ENCODE assay signal across 8 mouse cellular contexts in the genomic region with DNA sequence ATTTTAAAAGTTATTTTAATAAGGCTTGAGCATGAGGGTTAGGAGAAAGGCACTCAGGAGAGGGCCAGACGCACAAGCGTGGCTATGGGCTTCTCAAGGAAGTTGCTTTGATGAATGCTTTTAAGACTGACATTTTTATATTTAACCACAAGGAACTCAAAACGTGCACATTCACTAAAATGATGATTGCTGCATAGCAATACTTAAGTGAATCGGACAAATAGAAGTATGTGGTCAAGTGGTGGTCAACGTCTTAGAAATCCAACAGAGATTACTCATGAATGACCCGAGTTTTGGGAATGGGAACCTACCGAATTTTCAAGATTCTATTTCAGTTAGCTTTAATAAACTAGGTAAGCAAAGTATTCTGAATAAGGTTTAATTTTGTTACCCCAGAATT. TPM values are rescaled to one million over a fixed set of nuclear protein-coding genes. Genes with fewer than 3 reads are reported as not detected.
A peak's percentile ranks its signal among the peaks of the same experiment; 100 is the strongest.
DNase-seq lines count a peak whose midpoint lies in the region; ATAC-seq lines count a peak whose summit lies in the region.

No protein-coding gene starts in this region.

- no peaks in the 10 kb centered on the region for H3K27me3 ChIP-seq in kidney, embryonic 14.5 days (ENCODE audit: control insufficient read depth, insufficient read depth, low read length)
- H3K27me3 ChIP-seq in hindbrain, embryonic 13.5 days: no peaks in the 10 kb centered on the region
- H3K27me3 ChIP-seq in midbrain, embryonic 14.5 days (ENCODE audit: control insufficient read depth, insufficient read depth, low read length): no peaks in the 10 kb centered on the region

- peak overlapping the region; percentile 79 for H3K4me3 ChIP-seq in kidney, embryonic 14.5 days (ENCODE audit: low read length)
- peak overlapping the region; percentile 76 for H3K4me3 ChIP-seq in hindbrain, embryonic 13.5 days
- H3K4me3 ChIP-seq in midbrain, embryonic 14.5 days (replicated peaks; ENCODE audit: low read depth, low read length): peak overlapping the region; percentile 76

- no peaks in the 10 kb centered on the region for H3K9me3 ChIP-seq in kidney, embryonic 14.5 days (ENCODE audit: control insufficient read depth, low read length)
- no peaks in the 10 kb centered on the region for H3K9me3 ChIP-seq in hindbrain, embryonic 13.5 days
- H3K9me3 ChIP-seq in midbrain, embryonic 14.5 days (ENCODE audit: control insufficient read depth, low read length): no peaks in the 10 kb centered on the region

- 43% methylated on average over 7 of the region's 7 CpGs for WGBS in kidney, embryonic 14.5 days
- WGBS in hindbrain, embryonic 13.5 days: 55% methylated on average over 7 of the region's 7 CpGs
- WGBS in midbrain, embryonic 14.5 days: 53% methylated on average over 7 of the region's 7 CpGs

- H3K36me3 ChIP-seq in kidney, embryonic 14.5 days (ENCODE audit: control insufficient read depth, insufficient read depth, low read length): peaks cover 18% of the 10 kb centered on the region
- peaks cover 15% of the 10 kb centered on the region for H3K36me3 ChIP-seq in hindbrain, embryonic 13.5 days
- H3K36me3 ChIP-seq in midbrain, embryonic 14.5 days (ENCODE audit: control insufficient read depth, insufficient read depth, low read length): peaks cover 14% of the 10 kb centered on the region

- H3K9ac ChIP-seq in kidney, embryonic 14.5 days (ENCODE audit: low read depth, low read length): peak overlapping the region; percentile 44; the same call in 1 of the 2 replicates
- H3K9ac ChIP-seq in hindbrain, embryonic 13.5 days: no peak overlapping the region
- no peak overlapping the region for H3K9ac ChIP-seq in midbrain, embryonic 14.5 days (replicated peaks; ENCODE audit: low read length)

- no peak for DNase-seq in kidney, adult 9 months
- DNase-seq in R1 (ENCODE audit: low read depth, low spot score): peak; percentile 5
- peak; percentile 4 for DNase-seq in midbrain, embryonic 14.5 days
- no peak for DNase-seq in gastrocnemius, postnatal 25 days
- DNase-seq in urinary bladder, adult 2 months (ENCODE audit: low spot score): no peak
- no peak for DNase-seq in kidney, postnatal 10 days

- peak overlapping the region; percentile 59 for H3K4me2 ChIP-seq in kidney, embryonic 14.5 days (replicated peaks; ENCODE audit: low read depth, low read length)
- peak overlapping the region; percentile 66 for H3K4me2 ChIP-seq in hindbrain, embryonic 13.5 days
- peak overlapping the region; percentile 74 for H3K4me2 ChIP-seq in midbrain, embryonic 14.5 days (ENCODE audit: low read length)

- no peak overlapping the region for H3K27ac ChIP-seq in kidney, embryonic 14.5 days (ENCODE audit: low read depth, low read length)
- H3K27ac ChIP-seq in hindbrain, embryonic 13.5 days: no peak overlapping the region
- H3K27ac ChIP-seq in midbrain, embryonic 14.5 days (replicated peaks; ENCODE audit: low read depth, low read length): no peak overlapping the region

- ATAC-seq in kidney, embryonic 14.5 days (ENCODE audit: low FRiP score, low TSS enrichment): no peak
- ATAC-seq in hindbrain, embryonic 13.5 days (ENCODE audit: low FRiP score): no peak
- ATAC-seq in midbrain, embryonic 14.5 days (ENCODE audit: low FRiP score, low TSS enrichment): no peak

- H3K4me1 ChIP-seq in kidney, embryonic 14.5 days (ENCODE audit: control insufficient read depth, insufficient read depth, low read length): no peaks in the 10 kb centered on the region
- H3K4me1 ChIP-seq in hindbrain, embryonic 13.5 days (replicated peaks): peaks cover 11% of the 10 kb centered on the region
- peaks cover 5% of the 10 kb centered on the region; the same call in 1 of the 2 replicates for H3K4me1 ChIP-seq in midbrain, embryonic 14.5 days (ENCODE audit: control insufficient read depth, insufficient read depth, low read length)

RNA-seq across cellular contexts. Expression of gene Zkscan8, which starts 0.8 kb away (rescaled TPM):
- polyA plus RNA-seq in kidney, embryonic 14.5 days (2014; fragmentation: Nextera tagmentation; extraction: Ambion mirVana): 7.3 and 11.8 TPM in 2 replicates
- 5.8 and 6.6 TPM in 2 replicates for polyA plus RNA-seq in hindbrain, embryonic 13.5 days (2015; fragmentation: Nextera tagmentation; extraction: Ambion mirVana)
- polyA plus RNA-seq in midbrain, embryonic 14.5 days (2014; fragmentation: Nextera tagmentation; extraction: Ambion mirVana): 6.1 and 10.9 TPM in 2 replicates
- 1 to 10 TPM; 3.8 to 5.4 TPM for total RNA-seq in gastrocnemius, postnatal 25 days (2021)
- 8.4 and 8.6 TPM in 2 replicates for polyA plus RNA-seq in urinary bladder, adult 2 months (2012; rRNA removed)

RNA-seq across cellular contexts. Expression of gene Olfr1366, which starts 12.5 kb away (rescaled TPM):
- polyA plus RNA-seq in kidney, embryonic 14.5 days (2014; fragmentation: Nextera tagmentation; extraction: Ambion mirVana): 0.18 and 0.20 TPM in 2 replicates
- 0.12 and 0.16 TPM in 2 replicates for polyA plus RNA-seq in hindbrain, embryonic 13.5 days (2015; fragmentation: Nextera tagmentation; extraction: Ambion mirVana)
- 0.07 and 0.20 TPM in 2 replicates for polyA plus RNA-seq in midbrain, embryonic 14.5 days (2014; fragmentation: Nextera tagmentation; extraction: Ambion mirVana)
- not detected for total RNA-seq in gastrocnemius, postnatal 25 days (2021)
- polyA plus RNA-seq in urinary bladder, adult 2 months (2012; rRNA removed): not detected in 2 replicates

RNA-seq across cellular contexts. Expression of gene Gm11273, which starts 28.9 kb away (rescaled TPM):
- 4.7 and 7.2 TPM in 2 replicates for polyA plus RNA-seq in kidney, embryonic 14.5 days (2014; fragmentation: Nextera tagmentation; extraction: Ambion mirVana)
- 3.8 and 8.1 TPM in 2 replicates for polyA plus RNA-seq in hindbrain, embryonic 13.5 days (2015; fragmentation: Nextera tagmentation; extraction: Ambion mirVana)
- polyA plus RNA-seq in midbrain, embryonic 14.5 days (2014; fragmentation: Nextera tagmentation; extraction: Ambion mirVana): 4.7 and 6.6 TPM in 2 replicates
- 100 to 1,000 TPM; 119 to 147 TPM for total RNA-seq in gastrocnemius, postnatal 25 days (2021)
- polyA plus RNA-seq in urinary bladder, adult 2 months (2012; rRNA removed): 21.2 and 21.6 TPM in 2 replicates

RNA-seq across cellular contexts. Expression of gene Olfr1535, which starts 29.6 kb away (rescaled TPM):
- polyA plus RNA-seq in kidney, embryonic 14.5 days (2014; fragmentation: Nextera tagmentation; extraction: Ambion mirVana): 0.05 TPM in 1 of 2 replicates, not detected in the other
- polyA plus RNA-seq in hindbrain, embryonic 13.5 days (2015; fragmentation: Nextera tagmentation; extraction: Ambion mirVana): 0.05 TPM in 2 replicates
- 0.05 and 0.13 TPM in 2 replicates for polyA plus RNA-seq in midbrain, embryonic 14.5 days (2014; fragmentation: Nextera tagmentation; extraction: Ambion mirVana)
- not detected for total RNA-seq in gastrocnemius, postnatal 25 days (2021)
- polyA plus RNA-seq in urinary bladder, adult 2 months (2012; rRNA removed): not detected in 2 replicates

RNA-seq across cellular contexts. Expression of gene AK157302, which starts 35.1 kb away (rescaled TPM):
- polyA plus RNA-seq in kidney, embryonic 14.5 days (2014; fragmentation: Nextera tagmentation; extraction: Ambion mirVana): 0.23 and 0.34 TPM in 2 replicates
- polyA plus RNA-seq in hindbrain, embryonic 13.5 days (2015; fragmentation: Nextera tagmentation; extraction: Ambion mirVana): 0.44 and 0.57 TPM in 2 replicates
- polyA plus RNA-seq in midbrain, embryonic 14.5 days (2014; fragmentation: Nextera tagmentation; extraction: Ambion mirVana): 0.34 and 0.54 TPM in 2 replicates
- 10 to 100 TPM; 20.2 to 21.5 TPM for total RNA-seq in gastrocnemius, postnatal 25 days (2021)
- 0.86 and 1.2 TPM in 2 replicates for polyA plus RNA-seq in urinary bladder, adult 2 months (2012; rRNA removed)

Comparison
In these comparisons a context has a peak if more than half of its experiments do, and no peak if none do; other contexts are left out.
1. DNase-seq: peak in R1 (single experiment) and midbrain, embryonic 14.5 days (single experiment); none in kidney, adult 9 months (single experiment), gastrocnemius, postnatal 25 days (single experiment), urinary bladder, adult 2 months (single experiment) and kidney, postnatal 10 days (single experiment).
2. Peak in every context shown above with its lines, with median percentiles within 50 percentile points of each other: H3K4me2 ChIP-seq and H3K4me3 ChIP-seq.